ENCODE assay signal across 9 mouse cellular contexts in genomic region chr17:26638655-26639054, GRCm38 (mm10). TPM values are rescaled to one million over a fixed set of nuclear protein-coding genes. Genes with fewer than 3 reads are reported as not detected.
DNase-seq lines count a peak whose midpoint lies in the region; ATAC-seq and TF ChIP-seq lines count a peak whose summit lies in the region.
"Had no signal": no experiment of that assay in that cellular context is flagged by ENCODE, and none has a peak within 500 bp of the region (broad histone marks: within the 10 kb centered on the region; RNA-seq: fewer than 3 reads in every experiment).

No protein-coding gene starts in this region.

- TF ChIP-seq EP300 in CH12.LX (IDR thresholded peaks at IDR 0.05; ENCODE audit: low read length) = no peak

- peaks cover 84 to 97% of the 10 kb centered on the region in 2 experiments for H3K36me3 ChIP-seq in CH12.LX (replicated peaks in 1 of 2; ENCODE audit: control insufficient read depth in 1 of 2, insufficient read depth in 1 of 2, low read length in 1 of 2)
- H3K36me3 ChIP-seq in embryonic facial prominence, embryonic 11.5 days (replicated peaks; ENCODE audit: control insufficient read depth, insufficient read depth, low read depth, low read length) = peaks cover 9% of the 10 kb centered on the region
- peaks cover 87% of the 10 kb centered on the region for H3K36me3 ChIP-seq in heart, embryonic 10.5 days
- peaks cover 92% of the 10 kb centered on the region for H3K36me3 ChIP-seq in kidney, embryonic 15.5 days

- no peak overlapping the region for H3K9ac ChIP-seq in CH12.LX (ENCODE audit: insufficient read depth, low read depth)
- no peak overlapping the region for H3K9ac ChIP-seq in embryonic facial prominence, embryonic 11.5 days (replicated peaks; ENCODE audit: low read length)
- no peak overlapping the region for H3K9ac ChIP-seq in kidney, embryonic 15.5 days
- H3K9ac ChIP-seq: limb, embryonic 12.5 days had no signal

- peak; percentile 53 for DNase-seq in CH12.LX (ENCODE audit: extremely low read depth)
- peak; percentile 88 to 92 for DNase-seq in adrenal gland, postnatal 36 days
- DNase-seq in embryonic facial prominence, embryonic 11.5 days (ENCODE audit: low spot score) = peak; percentile 80
- DNase-seq in heart, embryonic 10.5 days (ENCODE audit: low spot score) = peak; percentile 92
- peak; percentile 84 for DNase-seq in lung, adult 2 months
- peak; percentile 62 to 73 for DNase-seq in thymus, postnatal 36 days

- TF ChIP-seq CTCF in CH12.LX (conservative IDR thresholded peaks at IDR 0.05 in 1 of 2, IDR thresholded peaks at IDR 0.05 in 1 of 2; ENCODE audit: low read depth in 2 of 2, low read length in 2 of 2) = peak; percentile 60 to 93
- TF ChIP-seq CTCF in lung, adult 2 months (IDR thresholded peaks at IDR 0.05; ENCODE audit: insufficient read depth, low read length) = peak; percentile 98
- peak; percentile 83 for TF ChIP-seq CTCF in olfactory bulb, adult 2 months (IDR thresholded peaks at IDR 0.05; ENCODE audit: insufficient read depth, low read depth, low read length)

- TF ChIP-seq RAD21 in CH12.LX (IDR thresholded peaks at IDR 0.05; ENCODE audit: low read depth, low read length) = peak; percentile 87

- ATAC-seq in embryonic facial prominence, embryonic 11.5 days (replicated peaks; ENCODE audit: insufficient number of reproducible peaks, low FRiP score, low TSS enrichment, low read depth) = 0 out of 2 replicates have a peak, but pooled peaks have one; percentile 26
- ATAC-seq in kidney, embryonic 15.5 days (replicated peaks; ENCODE audit: low FRiP score) = peak; percentile 82

- no peaks in the 10 kb centered on the region for H3K79me2 ChIP-seq in CH12.LX (replicated peaks; ENCODE audit: control insufficient read depth, extremely low read depth, insufficient read depth, poor library complexity, severe bottlenecking)

- in situ Hi-C loops in CH12.LX (cut with MboI; ENCODE audit: low pct_ligation_motif_present, low pct_unique_long_range_greater_than_20kb, low sequenced_read_pairs) = loop anchor here (5.0 to 25.0 kb wide), 2 partner anchors 131 to 351 kb away; no protein-coding TSS in a partner anchor

- no peaks in the 10 kb centered on the region for H3K4me1 ChIP-seq in CH12.LX (ENCODE audit: control insufficient read depth in 1 of 2, insufficient read depth in 2 of 2)
- no peaks in the 10 kb centered on the region for H3K4me1 ChIP-seq in embryonic facial prominence, embryonic 11.5 days (ENCODE audit: control insufficient read depth, insufficient read depth, low read length)
- peaks cover 14% of the 10 kb centered on the region for H3K4me1 ChIP-seq in heart, embryonic 10.5 days
- no peaks in the 10 kb centered on the region for H3K4me1 ChIP-seq in kidney, embryonic 15.5 days
- H3K4me1 ChIP-seq in lung, adult 2 months (ENCODE audit: control insufficient read depth, insufficient read depth, low read length) = peaks cover 2% of the 10 kb centered on the region; the same call in 1 of the 2 replicates
- H3K4me1 ChIP-seq in olfactory bulb, adult 2 months (ENCODE audit: control insufficient read depth, insufficient read depth, low read length) = 0 out of 2 replicates have a peak, but pooled peaks cover 2% of the 10 kb centered on the region
- H3K4me1 ChIP-seq: limb, embryonic 12.5 days had no signal

- dilution Hi-C loops in CH12.LX (cut with MboI; ENCODE audit: extremely low pct_ligation_motif_present, extremely low pct_unique_long_range_greater_than_20kb, low sequenced_read_pairs) = no loop called here

- no peak overlapping the region for H3K27ac ChIP-seq in CH12.LX (ENCODE audit: insufficient read depth, low read depth)
- no peak overlapping the region for H3K27ac ChIP-seq in embryonic facial prominence, embryonic 11.5 days (replicated peaks; ENCODE audit: low read depth, low read length)
- peak overlapping the region; percentile 37; the same call in 1 of the 2 replicates for H3K27ac ChIP-seq in heart, embryonic 10.5 days
- H3K27ac ChIP-seq in kidney, embryonic 15.5 days = peak overlapping the region; percentile 29; the same call in 1 of the 2 replicates
- no peak overlapping the region for H3K27ac ChIP-seq in olfactory bulb, adult 2 months (ENCODE audit: insufficient read depth, low read depth, low read length)
- H3K27ac ChIP-seq: limb, embryonic 12.5 days had no signal

- 37% methylated on average over 7 of the region's 7 CpGs for WGBS in embryonic facial prominence, embryonic 11.5 days
- 26% methylated on average over 7 of the region's 7 CpGs for WGBS in heart, embryonic 10.5 days
- WGBS in kidney, embryonic 15.5 days = 18% methylated on average over 7 of the region's 7 CpGs
- 5% methylated on average over 7 of the region's 7 CpGs for WGBS in lung, adult 2 months
- 11% methylated on average over 7 of the region's 7 CpGs for WGBS in olfactory bulb, adult 2 months

- H3K27me3 ChIP-seq in CH12.LX (replicated peaks) = no peaks in the 10 kb centered on the region
- H3K27me3 ChIP-seq in embryonic facial prominence, embryonic 11.5 days (ENCODE audit: control insufficient read depth, insufficient read depth, low read length) = no peaks in the 10 kb centered on the region
- no peaks in the 10 kb centered on the region for H3K27me3 ChIP-seq in heart, embryonic 10.5 days (ENCODE audit: insufficient read depth, poor library complexity, severe bottlenecking)
- H3K27me3 ChIP-seq in kidney, embryonic 15.5 days = no peaks in the 10 kb centered on the region
- H3K27me3 ChIP-seq: limb, embryonic 12.5 days had no signal

- H3K9me3 ChIP-seq in CH12.LX (replicated peaks; ENCODE audit: low read length) = no peaks in the 10 kb centered on the region
- H3K9me3 ChIP-seq in embryonic facial prominence, embryonic 11.5 days (replicated peaks; ENCODE audit: control insufficient read depth, low read length) = no peaks in the 10 kb centered on the region
- no peaks in the 10 kb centered on the region for H3K9me3 ChIP-seq in heart, embryonic 10.5 days
- H3K9me3 ChIP-seq in kidney, embryonic 15.5 days (replicated peaks) = no peaks in the 10 kb centered on the region
- H3K9me3 ChIP-seq: limb, embryonic 12.5 days had no signal

- no peak overlapping the region for H3K4me2 ChIP-seq in CH12.LX (ENCODE audit: insufficient read depth, low read depth, poor library complexity, severe bottlenecking)
- H3K4me2 ChIP-seq in embryonic facial prominence, embryonic 11.5 days (ENCODE audit: low read depth, low read length) = no peak overlapping the region
- H3K4me2 ChIP-seq in kidney, embryonic 15.5 days = no peak overlapping the region
- H3K4me2 ChIP-seq: limb, embryonic 12.5 days had no signal

- no peak for TF ChIP-seq POLR2A in CH12.LX (IDR thresholded peaks at IDR 0.05; ENCODE audit: low read depth, low read length)
- no peak for TF ChIP-seq POLR2A in lung, adult 2 months (IDR thresholded peaks at IDR 0.05; ENCODE audit: borderline replicate concordance, extremely low read depth, low read depth, low read length)
- TF ChIP-seq POLR2A in olfactory bulb, adult 2 months (IDR thresholded peaks at IDR 0.05; ENCODE audit: insufficient read depth, low read depth, low read length) = no peak

- H3K4me3 ChIP-seq in CH12.LX (replicated peaks in 1 of 3; ENCODE audit: low read depth in 2 of 3, low read length in 2 of 3, poor library complexity in 1 of 3) = no peak overlapping the region
- H3K4me3 ChIP-seq in embryonic facial prominence, embryonic 11.5 days (ENCODE audit: low read depth, low read length) = no peak overlapping the region
- no peak overlapping the region for H3K4me3 ChIP-seq in heart, embryonic 10.5 days
- no peak overlapping the region for H3K4me3 ChIP-seq in kidney, embryonic 15.5 days (replicated peaks)
- H3K4me3 ChIP-seq in lung, adult 2 months (replicated peaks; ENCODE audit: extremely low read depth, low read depth, low read length) = no peak overlapping the region
- no peak overlapping the region for H3K4me3 ChIP-seq in olfactory bulb, adult 2 months (ENCODE audit: insufficient read depth, low read depth, low read length)
- H3K4me3 ChIP-seq: limb, embryonic 12.5 days had no signal

TF ChIP-seq in CH12.LX, 34 proteins besides CTCF, POLR2A, EP300 and RAD21:
- no peak for TF ChIP-seq GABPA (IDR thresholded peaks at IDR 0.05; ENCODE audit: insufficient replicate concordance, low read depth, low read length)
- TF ChIP-seq IRF4 (IDR thresholded peaks at IDR 0.05; ENCODE audit: low read depth, low read length) = peak; percentile 36; the same call in 1 of the 2 replicates
- peak; percentile 98 for TF ChIP-seq SMC3 (IDR thresholded peaks at IDR 0.05; ENCODE audit: low read depth, low read length)
- TF ChIP-seq ETS1 (conservative IDR thresholded peaks at IDR 0.05; ENCODE audit: low read depth, low read length) = no peak
- TF ChIP-seq NRF1 (IDR thresholded peaks at IDR 0.05; ENCODE audit: low read depth, low read length) = no peak
- TF ChIP-seq HCFC1 (IDR thresholded peaks at IDR 0.05; ENCODE audit: low read depth, low read length) = no peak
- TF ChIP-seq JUND (conservative IDR thresholded peaks at IDR 0.05; ENCODE audit: low read depth, low read length) = no peak
- TF ChIP-seq USF1 (IDR thresholded peaks at IDR 0.05; ENCODE audit: low read depth, low read length) = no peak
- TF ChIP-seq POLR2AphosphoS2 (IDR thresholded peaks at IDR 0.05; ENCODE audit: low read depth, low read length) = no peak
- TF ChIP-seq NELFE (IDR thresholded peaks at IDR 0.05; ENCODE audit: low read depth, low read length) = 0 out of 2 replicates have a peak, but pooled peaks have one; percentile 41
- peak; percentile 32; the same call in 1 of the 2 replicates for TF ChIP-seq SIN3A (IDR thresholded peaks at IDR 0.05; ENCODE audit: low read length)
- TF ChIP-seq ZC3H11A (IDR thresholded peaks at IDR 0.05; ENCODE audit: low read depth, low read length) = peak; percentile 92
- no peak for TF ChIP-seq ZNF384 (IDR thresholded peaks at IDR 0.05; ENCODE audit: low read depth, low read length)
- TF ChIP-seq PAX5 (IDR thresholded peaks at IDR 0.05; ENCODE audit: low read length) = no peak

RNA-seq across cellular contexts. Expression of gene Atp6v0e, which starts 24.4 kb away (rescaled TPM):
- total RNA-seq in CH12.LX (2012; rRNA removed) (190 and 206 TPM in 2 replicates), CH12.LX (2014; rRNA removed) (403 and 422 TPM in 2 replicates)
- polyA plus RNA-seq in CH12.LX (2012; ENCODE audit: insufficient read length, low read depth) = 190 and 226 TPM in 2 replicates
- 100 to 1,000 TPM; 193 to 224 TPM for total RNA-seq in adrenal gland, postnatal 36 days (2021)
- 122 and 128 TPM in 2 replicates for polyA plus RNA-seq in embryonic facial prominence, embryonic 11.5 days (2014; fragmentation: Nextera tagmentation; extraction: Ambion mirVana)
- polyA plus RNA-seq in heart, embryonic 10.5 days (2016; fragmentation: Nextera tagmentation; extraction: Ambion mirVana) = 189 and 213 TPM in 2 replicates
- 211 and 224 TPM in 2 replicates for polyA plus RNA-seq in kidney, embryonic 15.5 days (2015; fragmentation: Nextera tagmentation; extraction: Ambion mirVana)
- 194 and 219 TPM in 2 replicates for polyA plus RNA-seq in lung, adult 2 months (2012; rRNA removed)
- not detected in 2 replicates for polyA plus RNA-seq in olfactory bulb, adult 2 months (2012; ENCODE audit: insufficient read depth, insufficient read length, low replicate concordance, missing spikeins)

Comparison
In these comparisons a context has a peak if more than half of its experiments do, and no peak if none do; other contexts are left out.
1. H3K27ac ChIP-seq: peak in heart, embryonic 10.5 days (single experiment) and kidney, embryonic 15.5 days (single experiment); none in CH12.LX (single experiment), embryonic facial prominence, embryonic 11.5 days (single experiment) and olfactory bulb, adult 2 months (single experiment).
2. Peak in every context shown above with its lines, with median percentiles within 50 percentile points of each other: DNase-seq and CTCF ChIP-seq.